In the genomic region with DNA sequence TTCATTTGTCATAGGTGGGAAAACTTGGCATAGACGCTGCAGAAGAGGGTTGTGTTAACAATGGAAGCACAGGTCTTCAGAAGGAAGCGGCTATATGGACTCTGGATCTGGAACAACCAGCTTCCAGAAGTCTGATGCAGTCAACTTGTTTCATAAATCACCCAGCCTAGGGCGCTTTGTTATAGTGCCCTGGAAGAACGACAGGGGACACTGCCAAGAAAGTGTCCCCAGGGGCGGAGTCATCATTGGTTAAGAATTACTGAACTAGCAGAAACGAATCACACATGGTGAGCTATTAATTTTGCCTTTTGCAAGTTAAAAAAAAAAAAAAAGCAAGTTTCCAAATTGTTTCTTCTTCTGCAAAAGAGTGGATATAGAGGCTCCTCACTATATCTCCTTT, we compare ENCODE assay signal across 27 mouse cellular contexts. TPM values are rescaled to one million over a fixed set of nuclear protein-coding genes. Genes with fewer than 3 reads are reported as not detected.
DNase-seq lines count a peak whose midpoint lies in the region; ATAC-seq and TF ChIP-seq lines count a peak whose summit lies in the region.
"Had no signal": no experiment of that assay in that cellular context is flagged by ENCODE, and none has a peak within 500 bp of the region (broad histone marks: within the 10 kb centered on the region; RNA-seq: fewer than 3 reads in every experiment).

No protein-coding gene starts in this region.

- no peaks in the 10 kb centered on the region for H3K79me2 ChIP-seq in liver, adult 2 months (ENCODE audit: control insufficient read depth, insufficient read depth, low read length)

- H3K9me3 ChIP-seq in kidney, embryonic 14.5 days (ENCODE audit: control insufficient read depth, low read length) = no peaks in the 10 kb centered on the region; the same call in 1 of the 2 replicates
- no peaks in the 10 kb centered on the region for H3K9me3 ChIP-seq in liver, embryonic 12.5 days (replicated peaks)
- H3K9me3 ChIP-seq: embryonic facial prominence, embryonic 15.5 days; forebrain, embryonic 13.5 days; forebrain, embryonic 15.5 days had no signal

- whole genome bisulfite sequencing in kidney, adult 2 months = 54% methylated on average over 6 of the region's 6 CpGs
- 66% methylated on average over 6 of the region's 6 CpGs for WGBS in kidney, embryonic 14.5 days
- WGBS in liver, adult 2 months = 83% methylated on average over 6 of the region's 6 CpGs
- 62% methylated on average over 6 of the region's 6 CpGs for WGBS in liver, embryonic 12.5 days (ENCODE audit: insufficient replicate concordance)

- no peak overlapping the region for H3K9ac ChIP-seq in kidney, embryonic 14.5 days (ENCODE audit: low read depth, low read length)
- no peak overlapping the region for H3K9ac ChIP-seq in liver, adult 2 months (ENCODE audit: low read depth, low read length)
- no peak overlapping the region for H3K9ac ChIP-seq in liver, embryonic 12.5 days
- H3K9ac ChIP-seq: embryonic facial prominence, embryonic 13.5 days; embryonic facial prominence, embryonic 15.5 days; forebrain, embryonic 13.5 days; forebrain, embryonic 15.5 days; forebrain, postnatal 0 days had no signal

- H3K27ac ChIP-seq in kidney, adult 2 months (ENCODE audit: insufficient read depth, low read depth, low read length) = no peak overlapping the region
- no peak overlapping the region for H3K27ac ChIP-seq in kidney, embryonic 14.5 days (ENCODE audit: low read depth, low read length)
- no peak overlapping the region for H3K27ac ChIP-seq in liver, adult 2 months (replicated peaks; ENCODE audit: insufficient read depth, low read depth, low read length)
- H3K27ac ChIP-seq in liver, embryonic 12.5 days = no peak overlapping the region
- H3K27ac ChIP-seq: embryonic facial prominence, embryonic 13.5 days; embryonic facial prominence, embryonic 15.5 days; forebrain, embryonic 13.5 days; forebrain, embryonic 15.5 days had no signal

- no peak for TF ChIP-seq POLR2A in kidney, adult 2 months (IDR thresholded peaks at IDR 0.05; ENCODE audit: low read depth, low read length)
- no peak for TF ChIP-seq POLR2A in liver, adult 2 months (IDR thresholded peaks at IDR 0.05; ENCODE audit: extremely low read depth, insufficient read depth, low read length)

- no peak for TF ChIP-seq CTCF in kidney, adult 2 months (conservative IDR thresholded peaks at IDR 0.05; ENCODE audit: insufficient read depth, insufficient read length, low read depth, low read length)
- TF ChIP-seq CTCF in liver, adult 2 months (IDR thresholded peaks at IDR 0.05; ENCODE audit: low read depth, low read length) = no peak

- H3K4me2 ChIP-seq in kidney, embryonic 14.5 days (replicated peaks; ENCODE audit: low read depth, low read length) = no peak overlapping the region
- no peak overlapping the region for H3K4me2 ChIP-seq in liver, embryonic 12.5 days
- H3K4me2 ChIP-seq: embryonic facial prominence, embryonic 13.5 days; embryonic facial prominence, embryonic 15.5 days; forebrain, embryonic 13.5 days; forebrain, embryonic 15.5 days had no signal

- no peak for ATAC-seq in kidney, embryonic 14.5 days (ENCODE audit: low FRiP score, low TSS enrichment)
- no peak for ATAC-seq in liver, embryonic 12.5 days
- ATAC-seq: forebrain, embryonic 13.5 days; forebrain, embryonic 15.5 days; forebrain, postnatal 0 days had no signal

- DNase-seq in kidney, adult 2 months = peak; percentile 50
- peak; percentile 10 for DNase-seq in liver, adult 2 months (ENCODE audit: extremely low read depth, low read depth, low spot score)
- peak; percentile 58 for DNase-seq in fat pad, adult 2 months (ENCODE audit: extremely low read depth, low read depth, low spot score)
- no peak for DNase-seq in thymus, postnatal 10 days (ENCODE audit: low spot score in 2 of 2)
- DNase-seq: adrenal gland, adult 2 months; adrenal gland, postnatal 14 days; adrenal gland, postnatal 36 days; cerebellum, adult 11 months; cerebellum, adult 18-20 months; cerebellum, adult 8-10 months; cerebellum, adult 9-11 months; cerebellum, postnatal 14 days; cerebellum, postnatal 36 days; embryo, embryonic 11 days; forebrain, postnatal 0 days had no signal

- no peaks in the 10 kb centered on the region; the same call in 1 of the 2 replicates for H3K27me3 ChIP-seq in kidney, adult 2 months (replicated peaks; ENCODE audit: control insufficient read depth, insufficient read depth, low read length)
- no peaks in the 10 kb centered on the region for H3K27me3 ChIP-seq in kidney, embryonic 14.5 days (ENCODE audit: control insufficient read depth, insufficient read depth, low read length)
- H3K27me3 ChIP-seq in liver, adult 2 months (ENCODE audit: control insufficient read depth, insufficient read depth, low read length) = no peaks in the 10 kb centered on the region
- H3K27me3 ChIP-seq in liver, embryonic 12.5 days (replicated peaks) = no peaks in the 10 kb centered on the region
- H3K27me3 ChIP-seq: embryonic facial prominence, embryonic 13.5 days; embryonic facial prominence, embryonic 15.5 days; forebrain, embryonic 13.5 days; forebrain, embryonic 15.5 days had no signal

- no peak overlapping the region for H3K4me3 ChIP-seq in kidney, adult 2 months (ENCODE audit: insufficient read depth, low read depth, low read length)
- H3K4me3 ChIP-seq in kidney, embryonic 14.5 days (ENCODE audit: low read length) = no peak overlapping the region
- no peak overlapping the region for H3K4me3 ChIP-seq in liver, adult 2 months (ENCODE audit: insufficient read depth, low read depth, low read length)
- no peak overlapping the region for H3K4me3 ChIP-seq in liver, embryonic 12.5 days
- H3K4me3 ChIP-seq: embryonic facial prominence, embryonic 13.5 days; embryonic facial prominence, embryonic 15.5 days; erythroblast, embryonic 14.5 days; forebrain, embryonic 13.5 days; forebrain, embryonic 15.5 days had no signal

- no peaks in the 10 kb centered on the region for H3K36me3 ChIP-seq in kidney, adult 2 months (ENCODE audit: control insufficient read depth, insufficient read depth, low read length)
- no peaks in the 10 kb centered on the region for H3K36me3 ChIP-seq in kidney, embryonic 14.5 days (ENCODE audit: control insufficient read depth, insufficient read depth, low read length)
- H3K36me3 ChIP-seq in liver, adult 2 months (ENCODE audit: control insufficient read depth, insufficient read depth, low read length) = no peaks in the 10 kb centered on the region
- H3K36me3 ChIP-seq in liver, embryonic 12.5 days = no peaks in the 10 kb centered on the region
- H3K36me3 ChIP-seq: embryonic facial prominence, embryonic 13.5 days; embryonic facial prominence, embryonic 15.5 days; forebrain, embryonic 15.5 days had no signal

- no peaks in the 10 kb centered on the region for H3K4me1 ChIP-seq in kidney, adult 2 months (ENCODE audit: control insufficient read depth, insufficient read depth, low read length)
- no peaks in the 10 kb centered on the region for H3K4me1 ChIP-seq in kidney, embryonic 14.5 days (ENCODE audit: control insufficient read depth, insufficient read depth, low read length)
- H3K4me1 ChIP-seq in liver, adult 2 months (ENCODE audit: control insufficient read depth, insufficient read depth, low read length) = no peaks in the 10 kb centered on the region
- H3K4me1 ChIP-seq in liver, embryonic 12.5 days = no peaks in the 10 kb centered on the region
- H3K4me1 ChIP-seq: embryonic facial prominence, embryonic 13.5 days; embryonic facial prominence, embryonic 15.5 days; forebrain, embryonic 13.5 days; forebrain, embryonic 15.5 days had no signal

RNA-seq across cellular contexts. Expression of gene A930009A15Rik, which starts 26.9 kb away (rescaled TPM):
- polyA plus RNA-seq in kidney, adult 2 months (2012; rRNA removed) = not detected in 2 replicates
- polyA plus RNA-seq in kidney, embryonic 14.5 days (2014; fragmentation: Nextera tagmentation; extraction: Ambion mirVana) = 0.37 TPM in 1 of 2 replicates, not detected in the other
- total RNA-seq in liver, adult 2 months (2014; rRNA removed) = not detected in 2 replicates
- polyA plus RNA-seq in liver, adult 2 months (2012; rRNA removed) = not detected in 2 replicates
- polyA plus RNA-seq in liver, embryonic 12.5 days (2016; fragmentation: Nextera tagmentation; extraction: Ambion mirVana) = not detected in 2 replicates
- total RNA-seq: adrenal gland, adult 2 months; adrenal gland, postnatal 14 days; adrenal gland, postnatal 36 days; common myeloid progenitor, adult 5-6 weeks; ES-E14; forebrain, postnatal 0 days had no signal
- polyA plus RNA-seq: adrenal gland, adult 2 months; C2C12; embryonic facial prominence, embryonic 13.5 days; embryonic facial prominence, embryonic 15.5 days; erythroblast, embryonic 14.5 days; forebrain, embryonic 11.5 days; forebrain, embryonic 15.5 days had no signal

RNA-seq across cellular contexts. Expression of gene Lgr5, which starts 44.7 kb away (rescaled TPM):
- polyA plus RNA-seq in kidney, adult 2 months (2012; rRNA removed) = 0.58 and 0.97 TPM in 2 replicates
- polyA plus RNA-seq in kidney, embryonic 14.5 days (2014; fragmentation: Nextera tagmentation; extraction: Ambion mirVana) = 5.8 and 8.0 TPM in 2 replicates
- 3.2 and 3.6 TPM in 2 replicates for total RNA-seq in liver, adult 2 months (2014; rRNA removed)
- 3.4 and 5.2 TPM in 2 replicates for polyA plus RNA-seq in liver, adult 2 months (2012; rRNA removed)
- 2.7 and 3.9 TPM in 2 replicates for polyA plus RNA-seq in liver, embryonic 12.5 days (2016; fragmentation: Nextera tagmentation; extraction: Ambion mirVana)
- total RNA-seq: MEL had no signal
- polyA plus RNA-seq: erythroblast, embryonic 14.5 days had no signal

Comparison
In these comparisons a context has a peak if more than half of its experiments do, and no peak if none do; other contexts are left out.
1. DNase-seq: peak in kidney, adult 2 months (single experiment), liver, adult 2 months (single experiment) and fat pad, adult 2 months (single experiment); none in thymus, postnatal 10 days (0 of 2).